Mouse (Mus musculus) neutrophil, adult 59 days (primary cell): ENCODE data around the gene Gm21833. TPM values are rescaled to one million over a fixed set of nuclear protein-coding genes. Genes with fewer than 3 reads are reported as not detected.

Experiments
- total RNA-seq, 2 experiments: library from RNA; stranded (reverse); gene quantifications; 1 replicate in 1 of 2; 2 replicates in 1 of 2; pipeline ENCODE4 v1.2.4; 2023

The Gm21833 gene
- total RNA-seq = not detected

DNA sequence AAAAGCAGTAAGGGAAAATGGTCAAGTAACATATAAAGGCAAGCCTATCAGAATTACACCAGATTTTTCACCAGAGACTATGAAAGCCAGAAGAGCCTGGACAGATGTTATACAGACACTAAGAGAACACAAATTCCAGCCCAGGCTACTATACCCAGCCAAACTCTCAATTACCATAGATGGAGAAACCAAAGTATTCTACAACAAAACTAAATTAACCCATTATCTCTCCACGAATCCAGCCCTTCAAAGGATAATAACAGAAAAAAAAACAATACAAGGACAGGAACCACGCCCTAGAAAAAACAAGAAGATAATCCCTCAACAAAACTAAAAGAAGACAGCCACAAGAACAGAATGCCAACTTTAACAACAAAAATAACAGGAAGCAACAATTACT, at the start of gene Gm21833:
TSS of gene Gm21833 (plus strand) at position 301 of the 400 bp plus-strand sequence.

